Mouse (Mus musculus): ENCODE data around the gene Dennd2a. TPM values are rescaled to one million over a fixed set of nuclear protein-coding genes. Genes with fewer than 3 reads are reported as not detected.
A peak's percentile ranks its signal among the peaks of the same experiment; 100 is the strongest.

Gene Dennd2a
- polyA plus RNA-seq, 1 experiment from 2014 or later = 10.0 TPM

DNA sequence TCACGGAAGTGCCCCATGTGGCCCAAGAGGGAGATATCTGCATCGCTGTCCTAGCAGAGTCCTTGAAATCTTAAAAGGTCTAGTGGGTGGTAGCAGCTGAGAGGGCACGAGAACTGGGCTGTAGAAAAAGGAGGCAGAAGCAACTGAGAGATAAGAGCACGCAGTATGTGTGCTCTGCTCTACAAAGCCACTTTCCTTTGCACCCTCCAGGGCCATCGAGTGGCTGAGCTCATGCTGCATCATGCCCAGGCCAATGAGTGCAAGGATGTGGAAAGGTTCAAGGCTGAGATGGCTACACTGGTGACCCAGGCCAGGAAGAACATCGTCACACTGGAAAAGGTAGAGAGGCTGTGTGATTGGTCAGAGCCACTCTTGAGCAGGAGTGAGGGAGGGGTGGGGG, 27.9 kb upstream of the Dennd2a start, which contains the start of gene Gm42420:
Gene Gm42420 (plus strand): TSS at position 237 of the 400 bp plus-strand sequence.
- Histone ChIP-seq H3K4me1 (ENCODE audit: control insufficient read depth, insufficient read depth, low read length) (no peaks in the 10 kb centered on the region), H3K9ac (ENCODE audit: low read length) (no peak within 1 kb of the TSS), H3K4me2 (ENCODE audit: low read depth, low read length) (no peak within 1 kb of the TSS), H3K4me3 (ENCODE audit: low read length) (no peak within 1 kb of the TSS), H3K27ac (ENCODE audit: low read length) (no peak within 1 kb of the TSS), H3K27me3 (ENCODE audit: control insufficient read depth, insufficient read depth, low read length) (no peaks in the 10 kb centered on the region), H3K36me3 (ENCODE audit: control insufficient read depth, insufficient read depth) (peaks cover 38% of the 10 kb centered on the region), H3K9me3 (replicated peaks; ENCODE audit: control insufficient read depth, low read length) (0 out of 2 replicates have a peak, but pooled peaks cover 3% of the 10 kb centered on the region)
- ATAC-seq (replicated peaks; ENCODE audit: extremely low read depth, insufficient read depth, low FRiP score) = no peak
- WGBS = 73% methylated on average over 6 of the region's 6 CpGs

DNA sequence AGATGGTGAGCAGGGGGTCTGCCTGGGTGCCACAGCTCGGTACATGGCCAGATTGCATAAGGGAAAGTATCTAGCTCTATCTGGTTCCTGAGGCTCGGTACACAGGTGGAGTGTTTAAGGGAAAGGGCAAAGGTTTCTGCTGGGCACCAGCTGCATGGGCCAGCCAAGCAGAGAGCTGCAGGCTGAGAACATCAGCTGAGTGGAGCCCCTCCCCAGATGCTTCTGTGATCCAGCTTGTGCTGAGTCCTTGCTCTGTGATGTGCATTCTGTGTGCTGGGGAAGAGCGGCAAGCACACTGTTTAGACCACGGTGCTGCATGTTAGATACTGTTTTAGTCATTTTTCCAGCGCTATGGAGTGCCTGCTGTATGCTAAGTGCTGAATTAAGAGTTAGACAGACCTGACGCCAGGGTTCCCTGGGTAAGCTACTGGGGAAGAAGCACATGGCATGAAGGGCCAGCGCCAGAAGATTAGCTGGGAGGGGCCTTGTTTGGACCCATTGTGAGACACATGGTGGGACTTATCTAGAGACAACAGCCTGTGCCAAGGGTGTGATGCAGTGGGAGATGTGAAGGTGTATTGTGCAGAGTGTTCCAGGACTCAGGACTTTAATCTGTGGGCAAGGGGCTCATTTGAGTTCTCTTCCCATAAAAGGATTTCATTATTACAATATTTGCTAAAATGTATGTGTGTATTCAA, 23.6 kb upstream of the Dennd2a start:
- Histone ChIP-seq H3K4me1 (ENCODE audit: control insufficient read depth, insufficient read depth, low read length) (no peaks in the 10 kb centered on the region), H3K9me3 (replicated peaks; ENCODE audit: control insufficient read depth, low read length) (no peaks in the 10 kb centered on the region), H3K36me3 (ENCODE audit: control insufficient read depth, insufficient read depth) (0 out of 2 replicates have a peak, but pooled peaks cover 14% of the 10 kb centered on the region), H3K27ac (ENCODE audit: low read length) (no peak overlapping the region), H3K9ac (ENCODE audit: low read length) (no peak overlapping the region), H3K4me3 (ENCODE audit: low read length) (no peak overlapping the region), H3K4me2 (ENCODE audit: low read depth, low read length) (no peak overlapping the region), H3K27me3 (ENCODE audit: control insufficient read depth, insufficient read depth, low read length) (no peaks in the 10 kb centered on the region)
- no peak for ATAC-seq (replicated peaks; ENCODE audit: extremely low read depth, insufficient read depth, low FRiP score)
- 77% methylated on average over 7 of the region's 7 CpGs for WGBS

DNA sequence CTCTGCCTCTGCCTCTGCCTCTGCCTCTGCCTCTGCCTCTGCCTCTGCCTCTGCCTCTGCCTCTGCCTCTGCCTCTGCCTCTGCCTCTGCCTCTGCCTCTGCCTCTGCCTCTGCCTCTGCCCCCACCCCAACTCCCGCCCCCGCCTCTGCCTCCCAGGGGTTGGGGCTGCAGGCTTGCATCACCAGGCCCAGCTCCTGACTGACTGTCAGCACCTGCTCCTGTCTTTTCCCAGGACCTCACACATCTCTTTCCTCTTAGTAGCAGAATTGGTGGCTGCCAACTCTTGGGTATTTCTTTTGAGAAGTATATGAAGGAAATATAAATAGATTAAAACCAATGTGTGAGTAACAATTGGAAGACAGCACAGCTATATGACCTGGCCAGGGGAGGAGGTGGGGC, 22.9 kb upstream of the Dennd2a start:
- Histone ChIP-seq H3K36me3 (ENCODE audit: control insufficient read depth, insufficient read depth) (0 out of 2 replicates have a peak, but pooled peaks cover 14% of the 10 kb centered on the region), H3K4me3 (ENCODE audit: low read length) (no peak overlapping the region)
- 56% methylated on average over 2 of the region's 2 CpGs for WGBS

GRCm38 (mm10) chr6:39579552-39579951, 21.9 kb upstream of the Dennd2a start:
- no peak overlapping the region for H3K9ac ChIP-seq (ENCODE audit: low read length)
- H3K4me3 ChIP-seq (ENCODE audit: low read length) = no peak overlapping the region
- H3K9me3 ChIP-seq (replicated peaks; ENCODE audit: control insufficient read depth, low read length) = no peaks in the 10 kb centered on the region
- no peaks in the 10 kb centered on the region for H3K27me3 ChIP-seq (ENCODE audit: control insufficient read depth, insufficient read depth, low read length)
- no peak for ATAC-seq (replicated peaks; ENCODE audit: extremely low read depth, insufficient read depth, low FRiP score)
- 84% methylated on average over 7 of the region's 7 CpGs for WGBS
- no peak overlapping the region for H3K4me2 ChIP-seq (ENCODE audit: low read depth, low read length)
- 0 out of 2 replicates have a peak, but pooled peaks cover 14% of the 10 kb centered on the region for H3K36me3 ChIP-seq (ENCODE audit: control insufficient read depth, insufficient read depth)
- no peak overlapping the region for H3K27ac ChIP-seq (ENCODE audit: low read length)
- peaks cover 6% of the 10 kb centered on the region; the same call in 1 of the 2 replicates for H3K4me1 ChIP-seq (ENCODE audit: control insufficient read depth, insufficient read depth, low read length)

More for the DNA sequence above, 22.9 kb upstream of the Dennd2a start:
- no peaks in the 10 kb centered on the region for H3K4me1 ChIP-seq (ENCODE audit: control insufficient read depth, insufficient read depth, low read length)
- no peak overlapping the region for H3K9ac ChIP-seq (ENCODE audit: low read length)
- H3K4me2 ChIP-seq (ENCODE audit: low read depth, low read length) = no peak overlapping the region
- H3K27ac ChIP-seq (ENCODE audit: low read length) = no peak overlapping the region
- no peaks in the 10 kb centered on the region for H3K27me3 ChIP-seq (ENCODE audit: control insufficient read depth, insufficient read depth, low read length)
- no peaks in the 10 kb centered on the region for H3K9me3 ChIP-seq (replicated peaks; ENCODE audit: control insufficient read depth, low read length)
- no peak for ATAC-seq (replicated peaks; ENCODE audit: extremely low read depth, insufficient read depth, low FRiP score)

GRCm38 (mm10) chr6:39574951-39575350, 17.3 kb upstream of the Dennd2a start:
- no peak for ATAC-seq (replicated peaks; ENCODE audit: extremely low read depth, insufficient read depth, low FRiP score)
- WGBS = 62% methylated on average over 7 of the region's 7 CpGs
- 0 out of 2 replicates have a peak, but pooled peaks cover under 1% of the 10 kb centered on the region for H3K36me3 ChIP-seq (ENCODE audit: control insufficient read depth, insufficient read depth)
- no peaks in the 10 kb centered on the region for H3K9me3 ChIP-seq (replicated peaks; ENCODE audit: control insufficient read depth, low read length)
- H3K27me3 ChIP-seq (ENCODE audit: control insufficient read depth, insufficient read depth, low read length) = no peaks in the 10 kb centered on the region
- peak overlapping the region; percentile 85 for H3K4me2 ChIP-seq (ENCODE audit: low read depth, low read length)
- peak overlapping the region; percentile 84 for H3K4me3 ChIP-seq (ENCODE audit: low read length)
- peaks cover 14% of the 10 kb centered on the region for H3K4me1 ChIP-seq (ENCODE audit: control insufficient read depth, insufficient read depth, low read length)
- H3K9ac ChIP-seq (ENCODE audit: low read length) = peak overlapping the region; percentile 88
- H3K27ac ChIP-seq (ENCODE audit: low read length) = peak overlapping the region; percentile 95

- Histone ChIP-seq H3K4me2 (ENCODE audit: low read depth, low read length) (peak overlapping the region; percentile 85), H3K27ac (ENCODE audit: low read length) (peak overlapping the region; percentile 95), H3K9me3 (replicated peaks; ENCODE audit: control insufficient read depth, low read length) (no peaks in the 10 kb centered on the region), H3K27me3 (ENCODE audit: control insufficient read depth, insufficient read depth, low read length) (no peaks in the 10 kb centered on the region), H3K9ac (ENCODE audit: low read length) (peak overlapping the region; percentile 88), H3K36me3 (ENCODE audit: control insufficient read depth, insufficient read depth) (no peaks in the 10 kb centered on the region), H3K4me1 (ENCODE audit: control insufficient read depth, insufficient read depth, low read length) (peaks cover 14% of the 10 kb centered on the region), H3K4me3 (ENCODE audit: low read length) (peak overlapping the region; percentile 84)
- WGBS = 24% methylated on average over 10 of the region's 10 CpGs
- 0 out of 2 replicates have a peak, but pooled peaks have one; percentile 32 for ATAC-seq (replicated peaks; ENCODE audit: extremely low read depth, insufficient read depth, low FRiP score)
Measured at GRCm38 (mm10) chr6:39574555-39574869, 16.8 kb upstream of the Dennd2a start.

DNA sequence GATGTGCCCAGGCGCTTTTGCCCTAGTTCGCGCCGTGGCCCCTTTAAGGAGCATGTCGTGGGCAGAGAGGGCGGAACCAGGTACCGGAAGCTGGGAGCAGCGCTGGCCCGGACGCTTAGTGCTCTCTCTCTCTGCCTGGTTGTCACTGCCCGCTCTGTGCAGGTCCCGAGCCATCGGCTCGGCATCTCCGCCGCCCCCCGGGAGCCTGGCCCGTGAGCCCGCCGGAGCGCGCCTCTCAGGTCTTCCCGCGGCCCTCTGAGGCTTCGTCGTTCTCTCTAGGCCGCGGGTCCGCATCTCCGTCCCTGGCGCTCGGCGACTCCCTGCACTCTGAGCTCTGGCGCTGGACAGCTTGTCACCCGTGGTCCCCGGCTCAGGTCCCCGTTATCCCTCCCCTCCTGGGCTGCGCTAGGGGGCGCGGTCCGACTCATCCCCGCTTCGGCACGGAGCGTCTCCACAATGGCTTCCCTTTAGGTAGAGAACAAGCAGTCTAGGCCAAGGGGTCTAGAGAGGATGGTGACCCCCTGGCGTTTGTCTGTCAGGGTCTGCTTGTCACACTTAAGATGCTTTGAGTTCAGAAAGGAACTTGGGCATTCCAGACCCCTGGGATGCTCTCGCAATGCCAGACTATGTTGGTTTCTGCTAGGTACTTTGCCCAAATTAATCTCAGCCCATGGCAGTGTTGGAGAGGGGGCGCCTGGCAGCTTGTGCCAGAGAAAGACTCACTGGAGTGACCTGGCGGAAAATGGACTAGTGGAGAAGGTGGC, 16.3 kb upstream of the Dennd2a start, which contains the start of gene Adck2:
Gene Adck2 (plus strand): TSS at position 83 of the 764 bp plus-strand sequence.
- H3K27ac ChIP-seq (ENCODE audit: low read length) = peak within 1 kb of the TSS; percentile 95
- no peaks in the 10 kb centered on the region for H3K9me3 ChIP-seq (replicated peaks; ENCODE audit: control insufficient read depth, low read length)
- no peaks in the 10 kb centered on the region for H3K36me3 ChIP-seq (ENCODE audit: control insufficient read depth, insufficient read depth)
- peak within 1 kb of the TSS; percentile 85 for H3K4me2 ChIP-seq (ENCODE audit: low read depth, low read length)
- H3K9ac ChIP-seq (ENCODE audit: low read length) = peak within 1 kb of the TSS; percentile 88
- ATAC-seq (replicated peaks; ENCODE audit: extremely low read depth, insufficient read depth, low FRiP score) = peak; percentile 93
- H3K4me3 ChIP-seq (ENCODE audit: low read length) = peak within 1 kb of the TSS; percentile 84
- WGBS = under 1% methylated on average over 49 of the region's 49 CpGs
- no peaks in the 10 kb centered on the region for H3K27me3 ChIP-seq (ENCODE audit: control insufficient read depth, insufficient read depth, low read length)
- H3K4me1 ChIP-seq (ENCODE audit: control insufficient read depth, insufficient read depth, low read length) = peaks cover 14% of the 10 kb centered on the region

GRCm38 (mm10) chr6:39570426-39570825, 12.8 kb upstream of the Dennd2a start:
- ATAC-seq (replicated peaks; ENCODE audit: extremely low read depth, insufficient read depth, low FRiP score) = no peak
- no peaks in the 10 kb centered on the region for H3K9me3 ChIP-seq (replicated peaks; ENCODE audit: control insufficient read depth, low read length)
- no peak overlapping the region for H3K4me3 ChIP-seq (ENCODE audit: low read length)
- H3K9ac ChIP-seq (ENCODE audit: low read length) = no peak overlapping the region
- no peaks in the 10 kb centered on the region for H3K36me3 ChIP-seq (ENCODE audit: control insufficient read depth, insufficient read depth)
- peaks cover 14% of the 10 kb centered on the region for H3K4me1 ChIP-seq (ENCODE audit: control insufficient read depth, insufficient read depth, low read length)
- H3K27ac ChIP-seq (ENCODE audit: low read length) = no peak overlapping the region
- no peaks in the 10 kb centered on the region for H3K27me3 ChIP-seq (ENCODE audit: control insufficient read depth, insufficient read depth, low read length)
- WGBS = 64% methylated on average over 3 of the region's 3 CpGs
- H3K4me2 ChIP-seq (ENCODE audit: low read depth, low read length) = no peak overlapping the region

DNA sequence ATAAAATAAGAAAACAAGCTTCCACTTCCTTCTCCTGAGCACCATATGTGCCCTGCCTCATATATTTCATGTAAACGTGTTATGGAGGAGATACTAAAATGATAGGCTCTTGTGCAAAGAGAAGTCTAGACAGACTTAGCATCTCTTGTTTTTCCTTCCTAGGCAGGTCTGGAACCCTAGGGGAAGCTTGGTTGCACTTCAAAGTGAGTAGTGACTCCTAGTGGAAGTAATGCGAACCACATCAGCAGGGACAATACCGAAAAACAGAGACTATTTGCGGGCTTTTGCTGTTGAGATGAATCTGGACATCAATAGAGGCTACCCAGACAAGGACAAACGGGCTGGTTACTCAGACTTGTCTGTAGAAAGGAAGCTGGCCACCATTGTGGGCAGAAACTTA, 9.9 kb upstream of the Dennd2a start:
- H3K4me1 ChIP-seq (ENCODE audit: control insufficient read depth, insufficient read depth, low read length) = no peaks in the 10 kb centered on the region
- no peaks in the 10 kb centered on the region for H3K9me3 ChIP-seq (replicated peaks; ENCODE audit: control insufficient read depth, low read length)
- H3K36me3 ChIP-seq (ENCODE audit: control insufficient read depth, insufficient read depth) = no peaks in the 10 kb centered on the region
- ATAC-seq (replicated peaks; ENCODE audit: extremely low read depth, insufficient read depth, low FRiP score) = no peak
- H3K27ac ChIP-seq (ENCODE audit: low read length) = no peak overlapping the region
- H3K9ac ChIP-seq (ENCODE audit: low read length) = no peak overlapping the region
- WGBS = 11% methylated on average over 5 of the region's 5 CpGs
- H3K27me3 ChIP-seq (ENCODE audit: control insufficient read depth, insufficient read depth, low read length) = no peaks in the 10 kb centered on the region
- H3K4me2 ChIP-seq (ENCODE audit: low read depth, low read length) = no peak overlapping the region
- H3K4me3 ChIP-seq (ENCODE audit: low read length) = no peak overlapping the region

Data from heart, embryonic 16.5 days (tissue).